15 mouse cellular contexts compared by ENCODE assay signal in the genomic region with DNA sequence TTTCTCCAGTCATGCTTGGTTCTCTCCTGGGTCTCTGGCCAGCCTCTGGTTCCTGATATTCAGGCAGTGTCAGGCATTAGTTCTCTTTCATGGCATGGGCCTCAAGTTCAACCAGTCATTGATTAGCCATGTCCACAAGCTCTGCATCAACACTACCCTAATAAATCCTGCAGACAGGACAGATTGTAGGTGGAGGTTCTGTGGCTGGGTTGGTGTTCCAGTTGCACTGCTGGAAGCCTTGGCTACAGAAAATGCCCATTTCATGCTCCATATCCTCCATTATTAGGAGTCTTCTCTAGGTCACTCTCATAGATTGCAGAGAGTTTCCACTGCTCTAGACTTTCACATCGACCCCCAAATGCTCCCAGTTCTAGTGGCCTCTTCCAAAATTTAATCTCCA.
"Had no signal": no experiment of that assay in that cellular context is flagged by ENCODE, and none has a peak within 500 bp of the region (broad histone marks: within the 10 kb centered on the region; RNA-seq: fewer than 3 reads in every experiment).

No protein-coding gene starts in this region.

- H3K4me3 ChIP-seq: kidney, embryonic 15.5 days; layer of hippocampus, adult 2 months; left cerebral cortex, adult 2 months; midbrain, embryonic 12.5 days; midbrain, embryonic 15.5 days; neural tube, embryonic 12.5 days; neural tube, embryonic 15.5 days had no signal

- DNase-seq: kidney, postnatal 14 days; layer of hippocampus, postnatal 36 days; liver, postnatal 0 days; lung, embryonic 14.5 days; thymus, adult 18-20 months; thymus, postnatal 36 days had no signal

- H3K27me3 ChIP-seq: kidney, embryonic 15.5 days; midbrain, embryonic 12.5 days; midbrain, embryonic 15.5 days; neural tube, embryonic 12.5 days; neural tube, embryonic 15.5 days had no signal

- H3K27ac ChIP-seq: kidney, embryonic 15.5 days; layer of hippocampus, adult 2 months; left cerebral cortex, adult 2 months; liver, embryonic 14.5 days; macrophage; midbrain, embryonic 12.5 days; midbrain, embryonic 15.5 days; neural tube, embryonic 12.5 days; neural tube, embryonic 15.5 days had no signal

- H3K4me1 ChIP-seq: kidney, embryonic 15.5 days; midbrain, embryonic 12.5 days; neural tube, embryonic 12.5 days had no signal
